Mouse (Mus musculus): ENCODE measurements around the gene Aldh1b1.

The Aldh1b1 gene

DNA sequence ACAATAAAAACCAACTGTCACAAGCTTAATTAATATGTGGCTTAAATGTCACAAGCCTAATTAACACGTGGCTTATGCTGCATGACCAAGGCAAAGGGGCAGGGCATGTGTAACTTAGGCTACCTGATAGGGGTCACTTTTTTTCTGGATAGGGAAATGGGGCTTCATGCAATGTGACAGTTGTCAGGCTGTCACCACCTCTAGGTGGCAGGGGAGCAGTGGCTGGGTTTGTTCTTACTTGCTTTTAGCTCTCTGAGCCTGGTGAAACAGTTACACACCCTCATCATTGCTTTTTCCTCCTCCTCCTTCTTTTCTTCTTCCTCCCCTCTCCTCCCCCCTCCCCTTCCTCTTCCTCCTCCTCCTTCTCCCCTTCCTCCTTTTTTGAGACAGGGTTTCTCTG lies 15.2 kb upstream of the Aldh1b1 start:
- DNase-seq (ENCODE audit: low spot score in 2 of 2) = no peak

DNA sequence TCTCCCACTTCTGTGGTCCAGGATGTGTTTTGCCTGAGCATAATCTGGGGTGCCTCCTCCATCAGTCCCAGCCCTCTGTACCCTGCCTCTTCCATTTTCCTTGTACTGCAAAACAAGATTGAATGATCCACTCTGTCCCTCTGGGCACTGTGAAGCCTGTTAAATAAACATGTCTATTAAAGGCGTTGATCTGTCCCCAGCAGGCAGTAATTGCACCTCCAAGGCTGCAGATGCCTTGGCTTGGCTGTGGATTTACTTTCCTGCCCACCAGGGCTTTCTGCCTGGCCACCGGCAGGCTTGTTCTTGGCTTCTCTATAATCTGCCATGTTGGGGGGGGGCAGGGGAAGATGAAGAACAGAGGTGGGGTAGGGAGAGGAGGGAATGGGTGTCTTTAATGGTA lies 12.9 kb upstream of the Aldh1b1 start:
- DNase-seq (ENCODE audit: low spot score in 2 of 2) = no peak

DNA sequence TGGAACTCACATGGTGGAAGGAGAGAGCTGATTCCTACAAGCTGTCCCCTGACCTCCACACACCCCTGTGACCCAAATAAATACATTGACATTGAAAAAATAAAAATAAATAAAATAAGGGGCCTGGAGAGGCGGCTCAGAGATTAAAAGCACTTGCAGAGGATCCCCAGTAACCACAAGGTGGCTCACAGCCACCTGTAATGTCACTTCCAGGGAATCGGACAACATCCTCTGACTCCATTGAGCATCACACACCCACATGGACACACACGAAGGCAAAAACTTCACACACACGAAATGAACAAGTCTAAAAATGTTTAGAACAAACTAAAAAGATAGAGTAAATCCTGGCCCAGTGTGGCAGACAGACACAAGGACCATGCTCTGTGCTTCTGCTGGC lies 12.1 kb upstream of the Aldh1b1 start:
- DNase-seq (ENCODE audit: low spot score in 2 of 2) = no peak

DNA sequence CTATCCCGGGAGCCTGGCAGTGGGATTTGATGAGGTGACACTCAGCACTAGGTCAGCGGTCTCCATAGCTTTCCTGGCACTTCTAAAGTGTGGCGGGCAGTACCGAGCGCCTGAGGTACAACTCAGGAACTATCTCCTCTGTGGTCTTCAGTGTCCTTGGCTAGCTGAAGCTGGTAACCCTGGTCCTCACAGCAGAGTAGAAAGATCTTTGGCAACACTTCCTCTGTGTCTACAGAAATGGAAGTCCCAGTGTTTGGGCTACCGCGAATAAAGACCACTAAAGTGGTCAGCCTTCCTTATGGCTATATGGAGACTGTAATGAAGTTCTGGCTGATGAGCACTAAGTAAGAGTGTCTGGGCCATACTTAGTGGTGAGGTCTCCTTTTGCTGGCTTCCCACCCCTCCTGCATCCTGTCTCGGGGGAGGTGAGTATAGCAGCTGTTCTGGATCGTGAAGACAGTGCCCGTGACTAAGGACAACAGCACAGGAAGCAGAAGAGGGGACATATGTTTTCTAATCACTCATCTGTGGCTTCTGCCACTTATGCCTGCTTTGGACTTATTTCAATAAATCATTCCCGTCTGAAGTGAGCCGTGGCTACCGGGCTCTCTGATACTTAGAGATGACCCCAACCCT lies 10.3 kb upstream of the Aldh1b1 start:
- no peak for DNase-seq (ENCODE audit: low spot score in 2 of 2)

DNA sequence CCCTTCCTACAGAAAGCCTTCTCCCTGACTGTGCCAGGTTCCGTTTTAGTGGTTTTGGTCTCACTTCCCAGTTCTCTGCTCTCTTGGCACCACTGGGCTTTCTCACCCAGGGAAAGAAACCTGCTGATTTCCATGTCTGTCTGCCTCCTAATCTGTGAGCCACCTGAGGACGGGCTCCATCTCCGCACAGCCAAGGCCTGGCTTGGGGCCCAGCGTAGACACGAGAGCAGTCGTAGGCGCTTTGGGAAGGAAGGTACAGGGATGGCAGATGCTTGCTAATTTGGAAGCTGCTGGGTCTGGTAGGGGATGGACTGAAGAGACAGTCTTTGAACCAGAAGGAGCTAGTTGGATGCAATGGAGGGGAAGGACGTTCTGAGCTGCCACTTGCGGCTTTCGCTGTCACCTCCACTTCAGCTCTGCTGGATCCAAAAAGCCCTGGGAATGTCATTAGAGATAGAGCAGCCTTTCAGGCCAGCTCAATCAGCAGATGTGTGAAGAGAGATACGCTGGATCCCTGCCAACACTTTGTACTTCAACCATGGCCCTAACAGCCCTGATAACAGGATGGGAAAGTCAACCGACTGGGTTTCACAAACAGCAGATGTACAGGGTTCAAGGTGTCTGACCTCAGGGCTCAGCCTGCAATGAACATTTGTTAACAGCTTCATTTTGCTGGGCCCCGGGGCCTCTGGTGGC lies 9.4 kb upstream of the Aldh1b1 start:
- DNase-seq (ENCODE audit: low spot score in 2 of 2) = peak; percentile 51 to 81

DNA sequence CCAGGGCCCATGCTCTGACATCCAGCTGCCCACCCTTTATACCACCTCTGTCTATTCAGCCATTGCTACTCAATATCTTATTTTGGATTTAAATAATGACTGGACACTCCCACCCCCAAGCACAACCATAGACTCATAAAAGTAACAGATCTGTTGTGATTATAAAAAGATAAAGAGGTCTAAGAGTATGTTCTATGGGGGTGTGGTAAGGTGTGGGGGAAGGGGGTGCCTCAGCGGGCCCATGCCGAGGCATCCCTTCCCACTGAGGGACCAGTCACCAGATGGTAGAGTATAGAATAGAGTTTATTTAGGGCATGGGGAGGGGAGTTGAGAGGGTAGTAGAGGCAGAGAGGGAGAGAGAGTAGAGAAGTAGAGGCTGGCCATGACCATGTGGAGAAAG lies 8.8 kb upstream of the Aldh1b1 start:
- no peak for DNase-seq (ENCODE audit: low spot score in 2 of 2)

DNA sequence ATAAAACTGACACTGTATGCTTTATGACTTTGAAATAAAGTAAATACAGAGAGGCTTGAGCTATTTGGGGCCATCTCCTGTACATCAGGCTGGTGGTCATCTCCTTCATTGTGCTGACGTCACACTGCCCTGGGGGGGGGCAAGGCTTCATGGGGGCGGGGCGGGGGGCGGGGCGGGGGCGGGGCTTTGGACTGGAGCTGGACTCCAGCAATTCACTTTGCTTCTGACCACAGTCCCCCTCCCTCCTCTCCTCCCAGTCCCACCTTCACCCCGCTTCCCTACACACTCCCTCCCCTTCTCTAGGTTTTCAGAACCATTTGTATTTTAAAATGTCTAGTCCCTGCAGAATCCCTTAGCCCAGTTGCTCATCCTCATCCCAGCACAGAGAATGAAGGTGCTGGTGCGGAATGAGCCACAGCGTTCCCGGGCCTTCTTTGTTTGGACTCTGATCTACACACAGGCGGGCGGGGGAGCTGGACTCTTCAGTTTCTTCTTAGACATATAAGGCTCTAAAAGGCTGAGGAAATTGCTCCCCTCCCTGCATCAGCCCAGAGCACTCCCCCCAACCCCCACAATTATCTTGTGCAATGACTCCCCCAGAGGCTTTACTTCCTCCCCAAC lies 3.5 kb upstream of the Aldh1b1 start:
- DNase-seq (ENCODE audit: low spot score in 2 of 2) = no peak

DNA sequence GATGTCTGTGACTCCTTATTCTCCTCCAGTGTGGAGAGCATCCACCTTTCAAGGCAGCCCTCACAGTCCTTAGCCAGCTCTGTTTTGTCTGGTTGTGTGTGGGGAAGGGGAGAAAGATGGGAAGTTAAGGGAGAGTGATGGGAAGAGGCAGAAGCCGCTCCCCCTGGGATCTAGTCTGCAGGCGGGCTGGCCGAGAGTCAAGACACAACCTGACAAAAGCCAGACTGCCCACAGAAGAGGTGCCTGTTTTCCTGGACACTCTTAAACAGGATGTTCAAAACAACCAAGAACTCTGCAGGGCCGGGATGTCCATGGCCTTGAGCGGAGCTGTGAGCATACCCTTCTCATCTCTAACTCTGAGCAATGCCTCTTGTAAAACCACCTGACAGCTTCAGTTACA lies 2.1 kb upstream of the Aldh1b1 start:
- no peak for DNase-seq (ENCODE audit: low spot score in 2 of 2)

DNA sequence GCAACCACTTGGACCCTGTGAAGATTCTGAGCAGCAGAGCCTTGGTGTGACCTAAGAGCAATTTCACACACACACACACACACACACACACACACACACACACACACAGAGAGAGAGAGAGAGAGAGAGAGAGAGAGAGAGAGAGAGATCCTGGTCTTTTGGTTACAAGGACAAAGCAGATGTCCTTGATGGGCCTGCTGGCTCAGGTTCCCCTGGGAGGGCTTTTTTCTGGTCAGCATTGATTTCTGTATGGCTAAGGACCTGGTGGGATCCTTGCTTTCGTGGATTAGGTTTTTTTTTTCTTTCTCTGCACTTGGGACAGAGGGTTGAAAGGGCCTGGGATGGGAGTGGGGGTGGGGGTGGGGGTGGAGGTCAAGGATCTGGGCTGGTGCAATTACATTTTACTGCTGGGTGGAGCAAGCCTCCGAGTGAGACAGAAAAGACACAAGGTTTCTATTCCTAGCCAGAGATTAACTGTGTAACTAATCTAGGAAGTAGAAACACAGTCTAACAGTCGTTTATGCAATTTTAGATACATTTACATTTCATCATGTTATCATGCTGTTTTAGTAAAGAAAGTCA lies 1.2 kb downstream of the Aldh1b1 start:
- no peak for DNase-seq (ENCODE audit: low spot score in 2 of 2)

DNA sequence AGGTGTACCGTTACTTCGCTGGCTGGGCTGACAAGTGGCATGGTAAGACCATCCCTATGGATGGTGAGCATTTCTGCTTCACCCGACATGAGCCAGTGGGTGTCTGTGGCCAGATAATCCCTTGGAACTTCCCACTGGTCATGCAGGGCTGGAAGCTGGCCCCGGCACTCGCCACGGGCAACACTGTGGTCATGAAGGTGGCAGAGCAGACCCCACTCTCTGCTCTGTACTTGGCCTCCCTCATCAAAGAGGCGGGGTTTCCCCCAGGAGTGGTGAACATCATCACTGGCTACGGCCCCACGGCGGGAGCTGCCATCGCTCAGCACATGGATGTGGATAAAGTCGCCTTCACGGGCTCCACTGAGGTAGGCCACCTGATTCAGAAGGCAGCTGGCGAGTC lies 4.1 kb downstream of the Aldh1b1 start:
- no peak for DNase-seq (ENCODE audit: low spot score in 2 of 2)

DNA sequence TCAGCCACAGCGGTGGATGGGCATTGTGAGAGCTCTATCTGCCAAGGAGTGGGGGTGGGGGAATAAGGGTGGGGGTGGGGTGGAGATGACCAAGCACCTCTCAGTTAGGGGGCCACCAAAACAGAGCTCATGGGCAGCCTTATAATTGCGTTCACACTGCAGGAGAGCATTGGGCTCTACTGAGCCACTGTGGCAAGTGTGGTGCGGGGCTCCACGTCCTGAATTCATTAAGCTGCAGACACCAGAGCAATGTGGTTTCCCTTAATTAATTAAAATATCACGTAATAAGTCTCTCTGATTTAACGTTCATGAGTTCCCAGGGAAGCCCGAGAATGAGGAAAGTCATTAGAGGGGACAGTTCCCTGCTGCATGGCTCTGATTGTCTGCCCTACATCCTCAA lies 9.2 kb downstream of the Aldh1b1 start:
- no peak for DNase-seq (ENCODE audit: low spot score in 2 of 2)

DNA sequence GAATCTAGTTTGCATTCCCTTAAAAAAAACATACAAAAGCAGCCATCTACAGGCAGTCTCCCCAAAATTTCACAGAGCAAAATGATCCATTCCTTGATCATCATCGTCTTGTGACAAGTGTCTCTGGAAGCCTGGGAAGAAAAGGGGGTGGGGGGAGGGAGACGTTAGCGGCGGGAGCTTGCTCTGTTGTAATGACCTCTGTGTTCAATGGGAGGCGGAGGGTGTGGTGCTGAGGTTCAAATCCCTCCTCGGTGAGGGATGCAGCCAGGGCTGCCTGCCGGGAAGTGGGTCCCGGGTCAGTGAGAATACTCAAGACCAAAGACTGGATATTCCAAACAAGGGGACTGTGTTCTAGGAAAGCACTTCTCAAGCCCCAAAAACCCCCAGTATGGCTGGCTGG lies 12.4 kb downstream of the Aldh1b1 start:
- DNase-seq (ENCODE audit: low spot score in 2 of 2) = no peak

DNA sequence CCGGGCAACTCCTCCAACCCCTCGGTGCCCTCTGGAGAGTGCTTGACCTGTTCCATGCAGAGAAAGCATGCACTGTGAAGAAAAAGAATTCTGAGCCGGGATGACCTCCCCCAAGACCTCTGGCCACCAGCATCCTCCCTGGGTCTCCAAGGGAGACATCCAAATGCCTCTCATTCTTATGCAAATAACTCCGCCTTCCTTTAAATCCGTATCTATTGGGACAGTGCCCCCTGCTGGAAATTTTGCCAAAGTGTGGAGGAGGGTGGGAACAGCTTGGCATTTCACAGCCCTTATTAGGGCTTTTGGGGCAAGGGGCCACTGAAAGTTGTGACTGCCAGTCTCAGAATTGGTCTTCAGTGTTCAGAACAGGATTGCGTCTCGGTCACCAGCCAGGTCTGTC lies 16.7 kb downstream of the Aldh1b1 start:
- DNase-seq (ENCODE audit: low spot score in 2 of 2) = peak in 1 of 2 experiments; percentile 44

DNA sequence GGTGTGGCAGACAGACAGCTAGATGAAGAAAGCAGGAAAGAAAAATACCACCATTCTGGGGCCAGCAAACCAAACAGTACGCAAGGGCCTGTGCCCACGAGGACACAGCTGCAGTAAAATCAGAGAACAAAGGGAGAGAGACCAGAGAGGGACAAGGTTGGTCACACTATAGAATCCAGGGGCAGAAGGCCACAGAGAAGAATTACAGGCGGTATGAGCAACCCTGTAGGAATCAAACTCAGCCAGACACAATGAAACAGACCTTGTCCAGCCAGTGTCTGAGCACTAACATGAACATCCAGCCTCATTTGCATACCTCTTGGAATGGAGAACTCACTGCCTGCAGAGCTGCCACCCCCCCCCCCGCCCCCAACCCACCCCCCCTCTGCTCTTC lies 20.0 kb downstream of the Aldh1b1 start:
- no peak for DNase-seq (ENCODE audit: low spot score in 2 of 2)

DNA sequence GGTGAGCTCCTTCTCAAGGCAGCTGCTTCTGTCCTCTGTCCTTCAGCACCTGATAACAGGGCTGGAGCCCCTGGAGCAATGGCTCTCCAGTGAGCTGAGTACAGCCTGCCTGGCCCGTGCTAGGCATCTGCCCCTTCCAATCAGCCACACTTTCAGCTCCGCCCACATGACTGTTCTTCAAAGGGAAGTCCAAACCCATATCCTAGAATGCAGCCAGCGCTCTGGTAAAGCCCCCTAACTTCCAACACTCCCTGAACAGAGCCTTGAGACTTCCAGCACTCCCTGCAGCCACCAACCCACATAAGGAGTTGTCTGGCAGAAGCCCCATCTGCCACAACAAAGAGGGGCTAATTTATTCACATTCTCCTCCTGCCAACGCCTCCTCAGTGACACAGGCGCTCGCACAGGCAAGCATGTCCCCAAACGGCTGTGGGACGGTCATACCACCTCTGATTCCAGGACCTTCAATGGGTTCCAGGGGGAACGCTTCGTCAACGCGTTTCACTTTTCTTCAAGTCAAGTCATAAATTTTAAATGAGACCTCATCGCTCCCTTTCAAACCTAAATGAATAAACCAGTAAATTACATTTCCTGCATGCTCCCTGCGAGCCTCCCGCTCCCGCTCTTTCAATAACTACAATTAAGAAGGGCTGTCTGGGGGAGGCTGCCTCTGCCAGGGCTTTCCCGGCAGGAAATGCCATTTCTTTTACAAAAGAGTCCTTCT lies 20.5 kb downstream of the Aldh1b1 start:
- DNase-seq (ENCODE audit: low spot score in 2 of 2) = peak in 1 of 2 experiments; percentile 44

DNA sequence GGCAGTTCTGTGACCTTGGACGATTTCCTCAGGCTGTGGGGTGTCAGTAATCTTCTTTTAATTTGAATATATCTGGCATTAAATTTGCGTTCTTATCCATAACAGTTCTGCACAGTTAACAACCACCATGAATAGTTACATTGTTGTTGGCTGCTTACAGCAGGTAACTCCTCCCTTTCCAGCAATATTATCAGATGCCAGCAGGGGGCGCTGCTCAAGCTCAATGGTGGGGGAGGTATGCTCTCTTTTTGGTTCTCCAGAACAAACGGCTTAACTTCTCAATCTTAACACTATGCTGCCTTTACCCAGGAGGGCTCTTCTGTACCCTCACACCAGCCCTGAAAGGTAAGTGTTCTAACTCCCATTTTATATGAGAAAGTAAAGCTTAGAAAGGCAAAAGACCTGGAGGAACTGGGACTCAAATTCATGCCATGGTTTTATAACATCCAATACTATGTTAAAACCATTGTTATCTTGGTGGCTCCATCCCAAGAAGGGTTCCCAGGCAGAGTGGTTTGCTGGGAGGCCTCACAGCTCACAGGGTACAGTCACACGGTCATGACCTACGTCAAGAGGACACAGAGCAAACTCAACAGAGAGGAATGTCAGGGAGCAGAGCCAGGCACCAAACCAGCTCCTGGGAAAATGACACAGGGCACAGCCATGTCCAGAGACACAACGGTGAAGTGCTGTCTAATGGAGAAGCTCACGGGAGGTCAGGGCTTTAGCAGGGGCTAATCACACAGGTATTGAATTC lies 21.4 kb downstream of the Aldh1b1 start:
- peak in 1 of 2 experiments; percentile 57 for DNase-seq (ENCODE audit: low spot score in 2 of 2)

DNA sequence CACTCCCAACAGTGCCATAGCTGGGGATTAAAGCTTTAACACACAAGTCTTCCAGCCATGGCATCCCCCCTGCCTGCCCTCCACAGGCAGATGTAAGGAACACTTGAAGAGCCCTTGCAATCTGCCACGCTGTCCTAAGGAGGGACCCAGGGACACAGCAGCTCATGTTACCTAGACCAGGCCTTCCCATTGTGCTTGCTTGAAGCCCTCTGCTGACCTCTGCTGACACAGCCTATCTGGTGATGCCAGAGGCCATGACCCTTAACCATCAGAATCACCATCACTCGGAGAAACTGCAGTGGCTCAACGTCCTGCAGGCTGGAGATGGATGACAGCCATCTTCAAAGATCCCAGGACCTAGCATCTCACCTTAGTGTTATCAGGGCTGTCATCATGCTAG lies 23.2 kb downstream of the Aldh1b1 start:
- no peak for DNase-seq (ENCODE audit: low spot score in 2 of 2)

DNA sequence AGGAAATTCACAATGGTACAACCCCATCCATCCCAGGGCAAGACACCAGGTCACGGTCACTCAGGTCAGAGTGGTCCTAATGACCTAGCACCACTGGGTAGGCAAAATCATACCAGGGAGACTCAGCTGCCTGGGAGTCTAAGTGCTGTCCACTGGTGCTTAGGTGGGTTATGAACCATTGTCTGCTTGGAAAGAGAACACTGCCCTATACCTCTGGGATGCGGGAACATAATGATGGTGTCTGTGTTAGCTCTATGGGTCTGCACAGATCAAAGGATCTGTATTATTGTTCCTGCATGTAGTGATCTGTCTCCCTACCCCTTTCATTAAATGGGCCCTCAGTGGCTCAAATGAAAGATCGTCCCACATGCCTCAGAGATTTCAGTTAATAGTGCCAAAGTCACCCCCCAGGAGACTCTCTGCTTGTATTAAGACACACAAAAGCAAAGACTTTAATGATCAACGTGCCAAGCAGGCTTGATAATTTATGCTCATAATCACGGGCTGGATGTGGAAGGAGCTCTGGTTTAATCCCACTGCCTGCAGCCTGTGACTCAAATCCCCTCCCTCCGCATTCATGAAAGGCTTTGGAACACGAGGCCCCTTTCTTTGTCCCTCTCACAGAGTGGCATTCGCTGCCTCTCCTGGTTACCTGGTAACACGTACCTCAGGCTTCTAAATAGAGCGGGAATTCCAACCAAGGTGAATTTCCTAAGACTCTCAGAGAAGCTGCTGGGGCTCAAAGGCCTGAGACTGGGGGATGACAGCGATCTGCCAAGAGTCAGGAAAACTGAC lies 24.2 kb downstream of the Aldh1b1 start:
- DNase-seq (ENCODE audit: low spot score in 2 of 2) = no peak

DNA sequence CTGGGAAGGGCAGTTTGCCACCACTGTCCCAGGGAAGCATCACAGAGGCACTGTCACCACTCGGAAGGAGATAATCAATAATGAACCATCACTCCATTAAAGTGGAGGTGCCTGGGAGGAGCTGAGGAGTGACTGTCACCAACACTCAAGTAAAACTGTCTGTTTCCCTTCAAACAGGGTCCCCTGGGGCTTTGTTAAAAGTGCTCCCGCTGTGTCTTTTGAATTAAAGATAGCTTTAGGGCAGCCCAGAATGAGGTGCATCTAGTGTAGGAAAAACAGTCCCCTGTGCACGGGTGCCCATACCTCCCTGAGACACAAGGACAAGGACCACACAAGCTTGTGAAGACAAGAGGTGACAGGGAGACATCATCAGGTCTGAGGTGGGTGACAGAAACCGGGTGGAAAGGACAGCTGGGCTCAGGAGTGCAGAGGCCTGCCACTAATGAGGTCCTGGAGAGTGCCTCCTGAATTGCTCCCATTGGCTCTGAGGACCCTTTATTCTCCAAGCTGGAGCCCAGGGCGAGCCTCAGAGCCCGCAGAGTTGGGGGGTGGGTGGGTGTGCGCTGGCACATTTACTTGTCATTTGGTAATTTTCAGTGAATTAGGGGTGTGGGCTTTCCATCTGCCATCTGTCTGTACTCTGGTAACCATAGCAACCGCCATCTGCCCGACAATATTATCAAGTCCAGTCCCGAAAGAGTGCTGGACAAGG lies 25.4 kb downstream of the Aldh1b1 start:
- DNase-seq (ENCODE audit: low spot score in 2 of 2) = no peak
